Mouse (Mus musculus) lung, postnatal 0 days (tissue): ENCODE measurements around the gene Clstn1. TPM values are rescaled to one million over a fixed set of nuclear protein-coding genes. Genes with fewer than 3 reads are reported as not detected.

Experiments
- ATAC-seq: fragments of 200-750 bp; cut with Nextera tagmentation; 2 replicates; pipeline ENCODE4 v1.8.0; 2017; ENCODE audit warnings: moderate library complexity
- DNase-seq: peaks from one replicate; pipeline ENCODE4 v3.0.0-alpha.2; 2016; ENCODE audit warnings: low spot score
- H3K27ac ChIP-seq: fragments of 300-500 bp; sonication (generic); 2 replicates; pipeline ENCODE4 v1.5.1; 2014; ENCODE audit warnings: antibody characterized with exemption, mild to moderate bottlenecking, low read length, mixed read lengths
- H3K27me3 ChIP-seq: fragments of 300-500 bp; sonication (generic); replicated peaks from 2 replicates; pipeline ENCODE4 v1.6.1; 2014; ENCODE audit warnings: low read length, mixed read lengths; ENCODE audit not compliant: insufficient read depth
- H3K36me3 ChIP-seq: fragments of 300-500 bp; sonication (generic); 2 replicates; pipeline ENCODE4 v1.6.1; 2014; ENCODE audit warnings: low read length, mixed read lengths; ENCODE audit not compliant: insufficient read depth
- H3K4me1 ChIP-seq: fragments of 300-500 bp; sonication (generic); 2 replicates; pipeline ENCODE4 v1.6.1; 2014; ENCODE audit warnings: antibody characterized with exemption, low read depth, low read length, mixed read lengths; ENCODE audit not compliant: insufficient read depth
- H3K4me2 ChIP-seq: fragments of 300-500 bp; sonication (generic); replicated peaks from 2 replicates; pipeline ENCODE4 v1.6.1; 2014; ENCODE audit warnings: low read depth, mild to moderate bottlenecking, low read length, moderate library complexity, mixed read lengths
- H3K4me3 ChIP-seq: fragments of 300-500 bp; sonication (generic); 2 replicates; pipeline ENCODE4 v1.5.1; 2014; ENCODE audit warnings: low read depth, low read length
- H3K9ac ChIP-seq: fragments of 300-500 bp; sonication (generic); replicated peaks from 2 replicates; pipeline ENCODE4 v1.6.1; 2014; ENCODE audit warnings: low read depth, mild to moderate bottlenecking
- H3K9me3 ChIP-seq: fragments of 300-500 bp; sonication (generic); 2 replicates; pipeline ENCODE4 v1.6.1; 2016; ENCODE audit warnings: low read length, mixed read lengths
- CTCF ChIP-seq: IDR thresholded peaks from 2 replicates; pipeline ENCODE4 v1.5.1; 2016; ENCODE audit warnings: antibody characterized with exemption, mild to moderate bottlenecking
- EP300 ChIP-seq: IDR thresholded peaks from 2 replicates; pipeline ENCODE4 v1.6.1; 2016; ENCODE audit warnings: antibody characterized with exemption, mild to moderate bottlenecking, control low read depth
- WGBS: fragments of 180-500 bp; shearing (Covaris S2); extraction: QIAGEN DNeasy Blood & Tissue Kit; methylation state at CpG from one replicate; pipeline ENCODE4 v1.1.7; 2014; 5-methylcytosine and 5-hydroxymethylcytosine counted together
- polyA plus RNA-seq: library from polyadenylated mRNA; unstranded; fragments of >200 nt; fragmentation: Nextera tagmentation; extraction: Ambion mirVana; gene quantifications from 2 replicates; pipeline ENCODE4 v1.2.1, GENCODE M21; 2015

Gene Clstn1
- polyA plus RNA-seq, 1 experiment from 2014 or later, result 43.6 TPM

DNA sequence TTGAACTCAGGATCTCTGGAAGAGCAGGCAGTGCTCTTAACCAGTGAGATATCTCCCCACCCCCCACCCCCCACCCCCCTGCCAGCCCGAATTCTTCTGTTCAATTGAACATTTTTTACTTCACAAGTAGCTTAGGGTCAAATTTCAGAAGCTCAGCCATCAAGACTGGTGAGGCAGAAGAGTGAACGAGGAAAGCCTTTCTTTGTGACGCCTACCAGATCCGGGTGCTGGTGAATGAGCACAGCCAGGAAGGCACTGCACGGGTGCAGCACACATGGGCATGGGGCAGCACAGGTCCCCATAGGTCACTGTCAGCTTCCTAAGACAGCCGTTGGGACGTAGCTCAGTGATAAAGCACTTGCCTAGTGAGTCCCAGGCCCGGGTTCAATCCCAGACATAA is 33.7 kb downstream of the Clstn1 start:
- 43% methylated on average over 8 of the region's 8 CpGs for WGBS
- Histone ChIP-seq H3K27ac (no peak overlapping the region), H3K4me1 (no peaks in the 10 kb centered on the region), H3K4me3 (no peak overlapping the region), H3K4me2 (no peak overlapping the region), H3K9ac (no peak overlapping the region), H3K27me3 (no peaks in the 10 kb centered on the region), H3K36me3 (no peaks in the 10 kb centered on the region), H3K9me3 (no peaks in the 10 kb centered on the region)
- ATAC-seq (no peak), DNase-seq (no peak)
- TF ChIP-seq EP300 (no peak), CTCF (no peak)

DNA sequence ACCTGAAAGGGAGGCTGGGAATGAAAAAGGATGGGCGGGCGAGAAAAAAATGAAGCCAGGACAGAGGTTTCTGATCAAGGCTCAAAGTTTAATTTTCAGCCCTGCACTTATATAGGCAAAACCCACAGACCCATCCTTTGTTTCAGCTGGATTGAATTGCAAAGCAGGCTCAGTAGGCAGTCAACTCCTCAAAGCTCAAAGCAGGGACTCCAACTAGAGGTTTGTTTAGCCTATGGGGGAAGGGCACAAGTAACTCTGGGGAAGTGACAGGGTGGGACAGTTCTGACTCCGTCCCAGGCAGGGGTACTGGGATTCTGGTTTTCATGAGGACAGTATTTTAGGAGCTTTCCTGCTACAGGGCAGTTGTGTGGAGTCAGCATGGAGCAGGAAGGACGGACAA is 35.0 kb downstream of the Clstn1 start:
- H3K9ac ChIP-seq, result no peak overlapping the region
- ATAC-seq (no peak), DNase-seq (no peak)
- TF ChIP-seq EP300, result no peak
- no peak for TF ChIP-seq CTCF
- H3K27ac ChIP-seq, result no peak overlapping the region
- H3K36me3 ChIP-seq, result no peaks in the 10 kb centered on the region
- H3K4me2 ChIP-seq, result no peak overlapping the region
- H3K27me3 ChIP-seq, result no peaks in the 10 kb centered on the region
- 71% methylated on average over 4 of the region's 4 CpGs for WGBS
- no peak overlapping the region for H3K4me3 ChIP-seq
- no peaks in the 10 kb centered on the region for H3K4me1 ChIP-seq
- H3K9me3 ChIP-seq, result no peaks in the 10 kb centered on the region

DNA sequence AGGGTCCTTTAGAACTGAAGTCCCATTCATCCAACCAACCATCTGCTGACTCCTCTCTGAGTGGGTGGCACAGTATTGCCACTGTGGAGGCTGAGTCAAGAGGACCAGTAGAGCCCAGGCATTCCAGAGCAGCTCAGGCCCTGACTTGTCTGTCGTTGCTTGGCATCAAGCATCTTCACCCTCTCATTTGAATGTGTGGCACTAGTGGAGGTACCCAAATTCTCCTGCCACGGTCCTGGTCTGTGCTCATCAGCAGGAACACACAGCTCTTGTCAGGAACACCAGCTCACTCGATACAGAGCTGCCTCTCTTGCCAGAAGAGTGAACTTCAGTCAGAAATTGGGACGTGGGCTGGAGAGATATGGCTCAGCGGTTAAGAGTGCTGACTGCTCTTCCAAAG is 37.4 kb downstream of the Clstn1 start:
- Histone ChIP-seq H3K4me3 (no peak overlapping the region), H3K27me3 (no peaks in the 10 kb centered on the region), H3K36me3 (no peaks in the 10 kb centered on the region), H3K4me1 (no peaks in the 10 kb centered on the region), H3K27ac (no peak overlapping the region), H3K9me3 (no peaks in the 10 kb centered on the region), H3K4me2 (no peak overlapping the region), H3K9ac (no peak overlapping the region)
- 70% methylated on average over 5 of the region's 5 CpGs for WGBS
- DNase-seq, result no peak
- TF ChIP-seq CTCF, result no peak
- no peak for TF ChIP-seq EP300
- ATAC-seq, result no peak

- Histone ChIP-seq H3K27me3 (no peaks in the 10 kb centered on the region), H3K4me1 (no peaks in the 10 kb centered on the region), H3K4me2 (no peak overlapping the region), H3K27ac (no peak overlapping the region), H3K36me3 (0 out of 2 replicates have a peak, but pooled peaks cover 1% of the 10 kb centered on the region), H3K9me3 (no peaks in the 10 kb centered on the region), H3K4me3 (no peak overlapping the region), H3K9ac (no peak overlapping the region)
- TF ChIP-seq EP300, result no peak
- TF ChIP-seq CTCF, result no peak
- no peak for ATAC-seq
- 86% methylated on average over 17 of the region's 17 CpGs for WGBS
- DNase-seq, result no peak
Observed at GRCm38 (mm10) chr4:149626809-149627208, 40.5 kb downstream of the Clstn1 start.

DNA sequence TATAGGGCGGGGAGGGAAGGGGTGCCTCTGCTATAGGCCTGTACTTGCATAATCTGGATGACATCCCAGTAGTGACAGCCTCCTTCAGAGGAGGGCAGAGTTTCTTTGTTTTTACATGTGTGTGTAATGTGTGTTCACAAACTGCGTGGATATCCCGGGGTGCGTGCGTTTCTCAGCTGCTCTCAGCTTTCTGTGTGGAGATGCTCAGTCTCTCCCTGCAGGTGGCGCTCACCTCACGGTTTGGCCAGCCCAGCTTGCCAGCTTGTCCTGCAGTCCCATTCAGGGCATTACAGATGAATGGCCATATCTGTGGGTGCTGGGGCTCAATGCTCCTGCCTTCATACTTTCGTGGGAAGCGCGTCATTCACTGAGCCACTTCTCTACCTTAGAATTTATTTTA is 42.1 kb downstream of the Clstn1 start:
- no peaks in the 10 kb centered on the region for H3K27me3 ChIP-seq

GRCm38 (mm10) chr4:149628810-149629209 is 42.5 kb downstream of the Clstn1 start:
- no peak overlapping the region for H3K4me2 ChIP-seq
- H3K4me1 ChIP-seq, result no peaks in the 10 kb centered on the region
- no peak for DNase-seq
- ATAC-seq, result no peak
- no peak overlapping the region for H3K27ac ChIP-seq
- WGBS, result 62% methylated on average over 9 of the region's 9 CpGs
- no peaks in the 10 kb centered on the region for H3K9me3 ChIP-seq
- H3K9ac ChIP-seq, result no peak overlapping the region
- no peak for TF ChIP-seq CTCF
- no peak for TF ChIP-seq EP300
- H3K36me3 ChIP-seq, result 0 out of 2 replicates have a peak, but pooled peaks cover 7% of the 10 kb centered on the region
- H3K4me3 ChIP-seq, result no peak overlapping the region
- no peaks in the 10 kb centered on the region for H3K27me3 ChIP-seq

More for the DNA sequence above, 42.1 kb downstream of the Clstn1 start:
- Histone ChIP-seq H3K27ac (no peak overlapping the region), H3K9me3 (no peaks in the 10 kb centered on the region), H3K9ac (no peak overlapping the region), H3K36me3 (0 out of 2 replicates have a peak, but pooled peaks cover 7% of the 10 kb centered on the region), H3K4me3 (no peak overlapping the region), H3K4me2 (no peak overlapping the region), H3K4me1 (no peaks in the 10 kb centered on the region)
- DNase-seq (peak; percentile 47), ATAC-seq (peak; percentile 47)
- 75% methylated on average over 10 of the region's 10 CpGs for WGBS
- TF ChIP-seq CTCF (peak; percentile 80), EP300 (no peak)

DNA sequence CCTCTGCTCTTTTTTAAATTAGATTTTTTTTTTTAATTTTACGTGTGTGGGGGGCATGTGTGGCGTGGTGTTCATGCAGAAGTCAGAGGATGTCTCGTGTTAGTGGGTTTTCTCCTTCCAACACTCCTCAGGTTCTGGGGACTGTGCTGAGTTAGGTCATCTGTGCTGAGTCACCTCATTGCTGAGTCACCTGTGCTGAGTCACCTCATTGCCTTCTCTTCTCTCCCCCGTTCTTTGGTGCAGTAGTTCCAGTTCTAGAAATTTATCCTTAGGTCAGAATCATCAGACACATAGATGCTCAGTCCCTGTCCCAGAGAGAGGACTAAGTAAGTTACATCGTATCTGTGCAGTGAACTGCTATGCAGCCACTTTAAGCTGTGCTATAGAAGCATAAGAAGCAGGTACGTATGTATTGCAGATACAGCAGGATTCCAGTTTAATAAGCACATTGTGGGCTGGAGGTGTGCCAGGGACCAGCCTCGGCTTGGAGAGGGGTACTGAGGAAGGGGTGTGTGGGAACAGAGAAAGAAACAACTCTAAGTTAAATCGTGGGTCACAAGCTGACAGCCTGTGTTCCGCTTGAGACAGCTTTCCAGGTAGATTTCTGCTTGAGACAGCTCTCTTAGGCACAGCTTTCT is 46.5 kb downstream of the Clstn1 start:
- H3K27me3 ChIP-seq, result no peaks in the 10 kb centered on the region
- peaks cover 21% of the 10 kb centered on the region for H3K36me3 ChIP-seq
- 80% methylated on average over 9 of the region's 9 CpGs for WGBS
- H3K9me3 ChIP-seq, result no peaks in the 10 kb centered on the region
- TF ChIP-seq EP300, result no peak
- TF ChIP-seq CTCF, result no peak
- no peak for DNase-seq
- H3K27ac ChIP-seq, result no peak overlapping the region
- H3K4me3 ChIP-seq, result no peak overlapping the region
- H3K4me2 ChIP-seq, result no peak overlapping the region
- H3K4me1 ChIP-seq, result no peaks in the 10 kb centered on the region
- ATAC-seq, result no peak
- H3K9ac ChIP-seq, result no peak overlapping the region
